Mouse (Mus musculus) cerebellum, adult 18-20 months (tissue): ENCODE results near the gene Amelx.

Experiments used
- DNase-seq, 2 experiments: peaks; one replicate each; pipeline ENCODE4 v3.0.0; 2021

Amelx gene

DNA sequence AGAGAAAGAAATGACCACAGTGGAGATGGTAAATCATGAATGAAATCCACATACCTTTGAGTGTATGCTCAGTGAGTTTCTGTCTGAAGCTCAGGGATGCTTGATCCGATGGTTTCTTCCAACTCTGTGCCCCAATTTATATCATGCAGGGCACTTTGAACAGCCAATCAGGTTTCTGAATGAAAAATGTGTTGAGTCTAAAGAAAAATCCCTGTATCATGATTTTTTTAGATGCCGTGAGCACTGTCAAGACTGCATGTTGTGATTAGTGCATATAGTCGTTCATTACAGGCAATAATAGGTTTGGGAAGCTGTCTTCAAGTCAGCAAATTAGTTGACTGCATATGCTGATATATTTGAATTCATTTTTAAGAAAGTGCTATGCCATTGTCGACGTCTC is at the start of gene Amelx:
TSS of gene Amelx (minus strand) at position 101 of the 400 bp plus-strand sequence.
- no peak for DNase-seq

DNA sequence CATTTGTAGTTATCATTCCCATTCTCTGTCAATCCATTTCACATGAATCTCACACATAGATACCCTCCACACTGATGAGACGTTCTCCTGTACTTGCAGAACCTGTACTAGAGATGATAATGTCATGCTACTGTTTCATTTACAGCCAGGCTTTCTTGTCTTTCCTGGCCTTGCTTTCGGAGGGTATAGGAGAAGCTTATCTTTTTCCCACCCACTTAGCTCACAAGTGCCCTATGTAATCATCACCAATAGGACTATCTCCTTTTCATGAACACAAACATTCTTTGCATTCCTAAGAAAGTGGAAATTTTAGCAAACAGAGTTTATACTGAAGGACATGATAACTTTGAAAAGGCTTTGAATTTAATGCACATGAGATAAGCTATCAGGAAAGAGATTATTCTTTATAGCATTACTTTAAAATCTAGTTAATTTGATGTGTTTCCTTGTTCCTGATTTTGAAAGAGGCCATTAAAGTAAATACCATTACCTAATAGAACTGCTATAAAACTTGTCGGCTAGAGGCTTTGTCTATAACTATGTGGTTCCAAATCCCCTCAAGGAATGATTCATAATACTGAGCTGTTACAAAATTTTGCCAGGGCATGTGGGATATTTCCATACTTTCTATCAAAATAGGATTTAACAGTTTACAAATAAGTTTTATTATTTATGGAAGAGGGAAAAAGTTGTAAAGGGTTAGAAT is 35.5 kb upstream of the Amelx start:
- DNase-seq, result no peak

DNA sequence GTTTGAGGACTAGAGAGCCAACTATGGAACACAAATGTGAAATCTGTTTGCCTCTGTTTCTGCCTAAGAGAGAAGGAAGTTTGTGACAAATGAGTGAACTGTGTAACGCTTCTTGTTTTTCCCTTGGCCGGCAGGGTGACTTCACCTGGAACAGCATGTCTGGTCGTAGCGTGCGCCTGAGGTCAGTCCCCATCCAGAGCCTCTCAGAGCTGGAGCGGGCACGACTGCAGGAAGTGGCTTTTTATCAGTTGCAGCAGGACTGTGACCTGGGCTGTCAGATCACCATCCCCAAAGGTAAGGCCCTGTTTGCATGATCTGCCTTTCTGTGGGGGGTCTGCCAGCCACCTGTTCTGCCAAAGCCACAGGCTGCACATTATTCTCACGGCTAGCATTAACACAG is 33.1 kb upstream of the Amelx start:
- no peak for DNase-seq

DNA sequence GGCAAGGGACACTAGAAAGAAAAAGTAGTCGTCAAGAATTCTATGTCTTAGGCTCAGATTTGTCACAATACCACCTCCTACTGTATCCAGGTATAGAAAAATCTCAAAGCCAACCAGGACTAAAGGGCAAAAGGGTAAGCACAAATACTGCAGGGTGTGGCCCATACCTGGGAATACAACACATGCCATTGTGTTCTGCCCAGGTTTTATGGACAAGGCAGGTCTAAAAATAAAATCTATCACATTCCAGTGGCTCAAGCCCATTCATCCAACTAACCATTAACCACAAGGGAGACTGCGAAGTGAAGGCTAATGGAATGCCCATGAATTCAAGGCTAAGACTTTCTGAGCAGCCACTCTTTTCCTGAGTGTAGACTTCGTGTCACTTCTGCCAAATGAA is 23.0 kb upstream of the Amelx start:
- DNase-seq, result no peak

GRCm38 (mm10) chrX:169178634-169179033 is 8.4 kb downstream of the Amelx start:
- no peak for DNase-seq

DNA sequence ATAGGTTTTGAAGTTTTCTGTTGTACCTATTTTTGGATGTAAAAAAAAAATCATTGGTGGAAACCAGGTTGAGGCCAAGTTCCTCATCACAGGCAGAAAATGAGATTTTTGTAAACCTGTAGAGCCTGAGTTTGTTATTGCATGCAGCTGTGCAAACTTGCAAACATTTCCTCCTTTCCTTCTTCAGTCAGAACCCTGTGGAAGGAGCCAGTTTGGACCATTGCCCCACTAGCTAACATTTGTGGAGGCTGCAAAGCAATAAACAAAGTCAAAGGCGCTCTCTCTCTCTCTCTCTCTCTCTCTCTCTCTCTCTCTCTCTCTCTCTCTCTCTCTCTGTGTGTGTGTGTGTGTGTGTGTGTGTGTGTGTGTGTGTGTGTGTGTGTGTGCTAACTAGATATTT is 13.2 kb downstream of the Amelx start:
- no peak for DNase-seq

- DNase-seq, result no peak
Observed at GRCm38 (mm10) chrX:169170981-169171380, 16.0 kb downstream of the Amelx start.

GRCm38 (mm10) chrX:169158385-169158784 is 28.6 kb downstream of the Amelx start:
- DNase-seq, result no peak

DNA sequence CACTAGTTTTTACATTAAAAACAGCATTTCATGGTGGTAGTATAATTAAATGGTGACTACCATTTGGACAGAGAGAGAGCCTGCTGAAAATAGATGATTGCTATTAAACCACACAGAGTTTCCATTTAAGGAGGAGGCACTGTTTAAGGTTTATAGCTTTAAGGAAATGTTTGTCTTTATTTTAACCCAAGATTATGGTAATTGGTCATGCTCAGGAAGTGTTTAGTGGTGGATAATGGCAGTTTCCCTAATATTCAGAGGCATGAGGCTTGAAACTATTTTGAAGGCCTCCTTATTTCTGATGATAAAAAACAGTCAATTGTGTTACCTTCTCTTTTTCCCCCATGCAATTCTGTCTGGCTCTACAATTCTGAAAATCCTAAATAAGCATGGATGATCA is 33.2 kb downstream of the Amelx start:
- DNase-seq, result no peak

DNA sequence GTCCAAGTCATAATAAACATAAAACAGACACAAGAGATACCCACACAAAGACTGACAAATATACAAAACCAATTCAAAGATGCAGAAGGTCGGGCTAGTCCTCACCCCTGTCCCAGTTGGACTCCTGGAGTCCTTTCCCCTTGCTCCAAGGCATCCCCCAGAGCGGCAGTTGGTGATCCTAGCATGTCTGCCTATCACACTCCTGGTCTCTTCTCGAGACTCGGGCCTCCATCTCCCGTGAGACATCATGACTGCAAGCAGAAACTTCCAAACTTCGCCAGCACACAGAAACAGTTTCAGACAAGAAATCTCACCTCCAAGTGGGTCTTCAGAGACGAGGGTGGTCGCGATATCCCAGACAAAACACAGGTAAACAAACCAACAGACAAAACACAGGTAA is 46.5 kb downstream of the Amelx start:
- DNase-seq, result no peak

DNA sequence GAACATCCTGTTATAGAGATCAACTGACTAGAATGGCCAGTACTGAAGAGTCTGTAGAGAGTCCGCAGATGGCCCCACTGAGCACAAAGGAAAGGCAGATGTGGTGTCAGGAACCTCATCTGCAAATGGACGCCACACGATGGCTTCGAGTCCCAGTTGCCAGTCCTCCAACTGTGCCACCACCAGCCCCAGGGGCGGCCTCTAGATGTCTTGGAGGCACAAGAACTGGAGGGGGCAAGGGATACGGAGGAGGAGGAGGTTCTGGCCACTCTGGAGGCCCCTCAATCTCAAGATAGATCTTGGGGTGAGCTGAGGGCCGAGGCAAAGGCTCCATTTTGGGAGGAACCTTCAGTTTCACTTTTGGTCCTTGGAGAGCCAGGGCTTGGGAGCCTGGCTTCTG is 47.2 kb downstream of the Amelx start:
- DNase-seq, result no peak
